Mouse (Mus musculus): Measurements from ENCODE around the gene Kcnj5. TPM values are rescaled to one million over a fixed set of nuclear protein-coding genes. Genes with fewer than 3 reads are reported as not detected.
A peak's percentile ranks its signal among the peaks of the same experiment; 100 is the strongest.

Kcnj5 gene
- polyA plus RNA-seq, 1 experiment: not detected

- TF ChIP-seq GATA1 (IDR thresholded peaks at IDR 0.05; ENCODE audit: low read length): peak; percentile 55
These were observed 63.7 kb downstream of the Kcnj5 start for GRCm38 (mm10) chr9:32280456-32280855.

DNA sequence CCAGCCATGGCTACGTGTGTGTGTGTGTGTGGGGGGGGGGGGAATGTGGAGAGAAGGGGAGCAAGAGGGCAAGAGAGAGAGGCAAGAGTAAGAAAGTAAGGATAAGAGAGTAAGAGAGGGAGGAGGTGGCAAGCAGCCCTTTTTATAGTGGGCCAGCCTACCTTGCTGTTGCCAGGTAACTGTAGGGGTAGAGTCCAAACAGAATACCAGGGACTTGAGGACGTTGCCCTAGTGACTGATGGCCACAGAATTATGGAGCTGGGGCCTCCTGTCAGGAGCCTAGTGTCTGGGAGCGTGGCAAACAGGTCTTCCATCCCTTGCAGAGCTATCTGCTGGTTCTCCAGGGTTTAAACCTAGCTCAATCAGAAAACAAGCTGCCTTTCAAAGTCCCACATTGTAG lies 64.4 kb downstream of the Kcnj5 start:
- TF ChIP-seq GATA1 (IDR thresholded peaks at IDR 0.05; ENCODE audit: low read length): no peak

DNA sequence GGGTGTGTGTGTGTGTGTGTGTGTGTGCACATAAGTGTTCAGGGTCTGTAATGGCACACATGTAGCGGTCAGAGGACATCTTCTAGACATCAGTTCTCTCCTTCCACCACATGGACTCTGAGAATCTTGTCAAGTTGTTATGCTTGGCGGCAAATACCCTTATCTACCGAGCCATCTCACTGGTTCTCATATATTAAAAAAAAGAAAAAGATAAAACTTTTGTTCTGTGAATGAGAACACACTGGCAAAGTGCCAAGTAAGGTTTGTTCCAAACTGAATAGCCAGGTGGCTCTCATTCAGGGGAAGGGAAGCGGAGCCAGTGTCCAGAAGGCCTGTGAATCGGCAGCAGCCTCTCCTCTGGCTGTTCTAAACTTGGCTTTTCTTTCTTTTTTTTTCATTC lies 66.1 kb downstream of the Kcnj5 start:
- no peak for TF ChIP-seq GATA1 (IDR thresholded peaks at IDR 0.05; ENCODE audit: low read length)

- TF ChIP-seq GATA1 (IDR thresholded peaks at IDR 0.05; ENCODE audit: low read length): no peak
These were observed 72.2 kb downstream of the Kcnj5 start for GRCm38 (mm10) chr9:32271896-32272444.

Other genes with a start within 250 kb of the Kcnj5 start
- not detected in 2 replicates for gene Arhgap32, start 228.2 kb downstream of the Kcnj5 start, polyA plus RNA-seq (2012)
- gene Kcnj1, start 28.1 kb upstream of the Kcnj5 start, polyA plus RNA-seq (2012): not detected in 2 replicates
- 8.3 and 8.9 TPM in 2 replicates for gene Fli1, start 198.5 kb upstream of the Kcnj5 start, polyA plus RNA-seq (2012)